Mouse (Mus musculus) stomach, embryonic 15.5 days (tissue): ENCODE measurements around the gene Egflam. TPM values are rescaled to one million over a fixed set of nuclear protein-coding genes. Genes with fewer than 3 reads are reported as not detected.

Source experiments
- ATAC-seq: fragments of 200-750 bp; cut with Nextera tagmentation; 2 replicates; pipeline ENCODE4 v1.8.0; 2017; ENCODE audit warnings: low read depth, moderate number of reproducible peaks, moderate TSS enrichment; ENCODE audit not compliant: insufficient read depth, low FRiP score
- H3K27ac ChIP-seq: fragments of 300-500 bp; sonication (generic); 2 replicates; pipeline ENCODE4 v1.5.1; 2015; ENCODE audit warnings: mild to moderate bottlenecking, inconsistent platforms
- H3K27me3 ChIP-seq: fragments of 300-500 bp; sonication (generic); replicated peaks from 2 replicates; pipeline ENCODE4 v1.6.1; 2015; ENCODE audit warnings: inconsistent platforms
- H3K36me3 ChIP-seq: fragments of 300-500 bp; sonication (generic); 2 replicates; pipeline ENCODE4 v1.6.1; 2015; ENCODE audit warnings: inconsistent platforms
- H3K4me1 ChIP-seq: fragments of 300-500 bp; sonication (generic); 2 replicates; pipeline ENCODE4 v1.6.1; 2015; ENCODE audit warnings: inconsistent platforms
- H3K4me2 ChIP-seq: fragments of 300-500 bp; sonication (generic); 2 replicates; pipeline ENCODE4 v1.6.1; 2015; ENCODE audit warnings: mild to moderate bottlenecking, inconsistent platforms
- H3K4me3 ChIP-seq: fragments of 300-500 bp; sonication (generic); replicated peaks from 2 replicates; pipeline ENCODE4 v1.5.1; 2015; ENCODE audit warnings: inconsistent platforms
- H3K9ac ChIP-seq: fragments of 300-500 bp; sonication (generic); 2 replicates; pipeline ENCODE4 v1.6.1; 2015; ENCODE audit warnings: inconsistent platforms
- H3K9me3 ChIP-seq: fragments of 300-500 bp; sonication (generic); 2 replicates; pipeline ENCODE4 v1.6.1; 2016; ENCODE audit warnings: inconsistent platforms
- WGBS: fragments of 180-500 bp; shearing (Covaris S2); methylation state at CpG from one replicate; pipeline ENCODE4 v1.1.7; 2015; 5-methylcytosine and 5-hydroxymethylcytosine counted together
- polyA plus RNA-seq: library from polyadenylated mRNA; unstranded; fragments of >200 nt; fragmentation: Nextera tagmentation; extraction: Ambion mirVana; gene quantifications from 2 replicates; pipeline ENCODE4 v1.2.1, GENCODE M21; 2015

Egflam gene
- polyA plus RNA-seq, 1 experiment from 2014 or later: 19.0 TPM

DNA sequence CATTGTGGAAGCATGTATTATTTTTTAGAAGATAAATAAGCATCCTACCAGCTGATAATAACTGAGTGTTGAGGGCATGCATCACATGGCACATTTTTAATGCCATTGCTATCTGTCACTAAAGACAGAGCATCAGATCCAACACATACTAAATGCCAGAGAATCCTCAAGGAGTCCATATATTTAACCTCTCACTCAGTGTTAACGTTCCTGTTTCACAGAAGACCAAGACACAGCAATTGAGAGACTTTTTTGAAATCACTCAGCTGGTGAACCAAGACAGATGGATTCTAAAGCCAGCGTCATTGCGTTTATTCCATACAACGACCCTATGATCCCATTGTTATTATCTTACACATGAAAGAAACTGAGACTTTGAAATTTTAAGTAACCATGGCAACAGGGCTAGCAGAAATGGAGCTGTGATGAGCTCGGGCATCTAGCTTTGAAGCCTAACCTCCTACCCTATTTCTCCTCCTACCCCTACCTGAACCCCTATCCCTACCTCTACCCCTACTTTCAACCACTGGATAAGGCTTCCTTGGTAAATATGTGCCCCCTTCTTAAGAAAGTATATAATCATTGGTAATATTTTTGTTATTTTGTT lies 57.4 kb downstream of the Egflam start:
- ATAC-seq: no peak
- Histone ChIP-seq H3K27ac (no peak overlapping the region), H3K27me3 (no peaks in the 10 kb centered on the region), H3K4me3 (no peak overlapping the region), H3K9ac (no peak overlapping the region), H3K4me1 (no peaks in the 10 kb centered on the region), H3K9me3 (no peaks in the 10 kb centered on the region), H3K4me2 (no peak overlapping the region), H3K36me3 (no peaks in the 10 kb centered on the region)
- 42% methylated on average over 5 of the region's 5 CpGs for WGBS

- no peak for ATAC-seq
- Histone ChIP-seq H3K27ac (no peak overlapping the region), H3K27me3 (no peaks in the 10 kb centered on the region), H3K4me1 (no peaks in the 10 kb centered on the region), H3K4me2 (no peak overlapping the region), H3K36me3 (no peaks in the 10 kb centered on the region), H3K9me3 (no peaks in the 10 kb centered on the region), H3K9ac (no peak overlapping the region), H3K4me3 (no peak overlapping the region)
- 83% methylated on average over 11 of the region's 11 CpGs for WGBS
Observed at GRCm38 (mm10) chr15:7334517-7335298, 63.5 kb downstream of the Egflam start.

DNA sequence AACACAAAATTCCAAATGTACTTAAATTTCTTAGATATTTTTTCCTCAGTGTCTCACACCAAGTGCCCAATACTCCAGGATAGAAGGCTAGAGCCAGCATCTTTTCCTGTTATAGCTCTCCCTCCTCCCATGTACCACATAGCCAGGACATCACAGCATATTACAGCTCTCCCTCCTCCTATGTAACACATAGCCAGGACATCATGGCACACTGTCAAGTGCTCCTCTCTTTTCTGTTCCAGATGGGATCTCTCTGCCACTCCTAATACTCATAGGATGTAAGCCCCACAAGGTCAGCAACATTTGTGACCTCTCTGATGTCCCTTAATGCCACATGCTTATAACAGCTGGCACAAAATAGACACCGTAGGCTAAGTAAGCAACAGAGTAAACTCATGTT lies 65.3 kb downstream of the Egflam start:
- H3K4me1 ChIP-seq: no peaks in the 10 kb centered on the region
- no peaks in the 10 kb centered on the region for H3K36me3 ChIP-seq
- 86% methylated on average over 1 of the region's 1 CpGs for WGBS
- no peak for ATAC-seq
- no peaks in the 10 kb centered on the region for H3K27me3 ChIP-seq
- no peaks in the 10 kb centered on the region for H3K9me3 ChIP-seq
- H3K4me3 ChIP-seq: no peak overlapping the region
- H3K9ac ChIP-seq: no peak overlapping the region
- no peak overlapping the region for H3K4me2 ChIP-seq
- H3K27ac ChIP-seq: no peak overlapping the region

DNA sequence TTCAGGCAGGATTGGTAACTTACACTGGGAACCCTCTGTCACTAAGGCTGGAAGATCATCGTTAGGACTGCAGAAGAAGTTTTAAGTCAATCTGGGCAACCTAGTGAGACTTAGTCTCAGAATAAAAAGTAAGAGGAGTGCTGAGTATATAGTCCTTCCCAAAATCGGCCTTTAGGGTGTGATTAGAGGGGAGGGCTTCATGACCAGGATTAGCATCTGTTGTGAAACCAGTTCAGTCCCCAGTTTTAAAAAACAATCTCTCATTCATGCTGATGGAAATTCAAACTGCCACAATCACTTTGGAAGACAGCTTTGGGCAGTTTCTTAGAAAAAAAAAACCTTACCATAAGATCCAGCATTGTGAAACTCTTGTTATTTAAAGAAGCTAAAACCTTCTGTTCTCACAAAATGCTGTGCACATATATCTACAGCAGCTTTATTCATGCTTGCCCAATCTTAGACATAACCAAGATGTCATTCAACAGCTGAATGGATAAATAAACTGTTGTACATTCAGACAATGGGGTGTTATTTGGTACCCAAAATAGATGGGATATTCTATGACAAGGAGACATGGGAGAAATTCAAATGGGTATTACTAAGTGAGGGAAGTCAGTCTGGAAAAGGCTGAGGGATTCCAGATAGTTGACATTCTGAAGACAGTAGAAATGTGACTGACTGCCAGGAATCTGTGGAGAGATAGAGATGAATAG lies 75.4 kb downstream of the Egflam start:
- 77% methylated on average over 2 of the region's 2 CpGs for WGBS
- no peak overlapping the region for H3K4me3 ChIP-seq
- no peak overlapping the region for H3K4me2 ChIP-seq
- no peaks in the 10 kb centered on the region for H3K4me1 ChIP-seq
- H3K27ac ChIP-seq: no peak overlapping the region
- H3K9ac ChIP-seq: no peak overlapping the region
- no peaks in the 10 kb centered on the region for H3K36me3 ChIP-seq
- ATAC-seq: no peak
- H3K27me3 ChIP-seq: no peaks in the 10 kb centered on the region
- H3K9me3 ChIP-seq: no peaks in the 10 kb centered on the region

DNA sequence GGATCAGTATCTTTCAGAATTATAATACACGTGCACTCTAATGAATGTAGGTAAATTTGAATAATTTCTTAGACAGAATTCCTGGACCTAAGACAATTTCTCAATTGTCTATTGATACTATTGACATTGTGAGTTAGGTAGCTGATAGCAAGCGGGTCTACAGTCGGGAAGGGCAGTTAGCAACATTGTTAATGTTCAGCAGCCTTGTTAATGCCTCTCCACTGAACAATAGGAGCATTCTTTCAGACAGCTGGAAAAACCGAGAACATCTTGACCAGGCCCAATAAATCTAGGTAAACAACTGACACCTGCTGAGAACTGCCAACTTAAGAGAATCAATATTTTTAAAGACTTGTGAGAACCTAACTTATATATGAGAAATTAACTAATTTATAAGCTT lies 77.3 kb downstream of the Egflam start:
- no peak overlapping the region for H3K4me3 ChIP-seq
- H3K9me3 ChIP-seq: no peaks in the 10 kb centered on the region
- H3K4me2 ChIP-seq: no peak overlapping the region
- no peaks in the 10 kb centered on the region for H3K36me3 ChIP-seq
- H3K27me3 ChIP-seq: no peaks in the 10 kb centered on the region
- H3K4me1 ChIP-seq: no peaks in the 10 kb centered on the region
- ATAC-seq: no peak
- WGBS: 64% methylated on average over 4 of the region's 4 CpGs
- H3K27ac ChIP-seq: no peak overlapping the region
- no peak overlapping the region for H3K9ac ChIP-seq

- H3K36me3 ChIP-seq: no peaks in the 10 kb centered on the region
- no peaks in the 10 kb centered on the region for H3K4me1 ChIP-seq
- no peak overlapping the region for H3K27ac ChIP-seq
- no peaks in the 10 kb centered on the region for H3K9me3 ChIP-seq
- no peak overlapping the region for H3K4me3 ChIP-seq
- H3K9ac ChIP-seq: no peak overlapping the region
- WGBS: 50% methylated on average over 9 of the region's 9 CpGs
- peak; percentile 31; the same call in 1 of the 2 replicates for ATAC-seq
- H3K4me2 ChIP-seq: no peak overlapping the region
- no peaks in the 10 kb centered on the region for H3K27me3 ChIP-seq
Observed at GRCm38 (mm10) chr15:7315539-7315938, 82.7 kb downstream of the Egflam start.

DNA sequence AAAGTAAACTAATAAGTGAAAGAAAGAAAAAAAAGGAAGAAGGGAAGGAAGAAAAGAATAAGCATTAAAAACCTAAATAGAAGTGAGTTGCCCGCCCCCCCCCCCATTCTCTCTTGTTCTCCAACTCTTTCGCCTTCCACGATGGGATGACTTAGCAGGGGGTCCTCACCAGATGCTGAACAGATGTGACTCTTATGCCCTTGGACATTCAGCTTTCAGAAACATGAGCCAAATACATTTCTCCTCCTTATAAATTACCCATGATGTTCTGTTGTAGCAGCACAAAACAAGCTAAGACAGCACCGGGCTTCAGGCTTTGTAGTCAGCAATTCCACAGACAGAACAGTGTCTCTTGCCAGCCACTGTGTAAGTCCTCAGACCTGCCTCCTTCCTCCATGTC lies 89.5 kb downstream of the Egflam start:
- Histone ChIP-seq H3K9me3 (no peaks in the 10 kb centered on the region), H3K4me2 (no peak overlapping the region), H3K4me3 (no peak overlapping the region), H3K4me1 (no peaks in the 10 kb centered on the region), H3K27me3 (no peaks in the 10 kb centered on the region), H3K27ac (no peak overlapping the region), H3K36me3 (no peaks in the 10 kb centered on the region), H3K9ac (no peak overlapping the region)
- ATAC-seq: no peak
- 64% methylated on average over 4 of the region's 4 CpGs for WGBS

DNA sequence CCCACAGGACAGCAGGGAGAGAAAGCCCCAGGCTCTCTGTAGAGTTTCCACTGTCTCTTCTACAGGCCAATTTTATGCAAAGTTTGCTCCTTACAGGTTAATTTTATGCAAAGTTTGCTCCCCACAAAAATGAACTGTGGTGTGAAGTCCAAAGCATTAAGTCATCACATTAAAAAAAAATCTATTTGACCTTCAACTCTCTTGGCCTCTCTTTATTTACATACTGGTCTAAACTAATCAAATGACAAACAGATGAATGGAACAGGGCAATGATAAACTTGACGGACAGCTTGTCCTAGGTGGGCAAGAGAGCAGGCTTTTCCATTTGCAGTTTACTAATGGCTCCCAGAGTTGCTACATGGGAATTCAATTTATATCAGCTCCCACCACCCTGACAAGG lies 98.3 kb downstream of the Egflam start:
- no peak overlapping the region for H3K9ac ChIP-seq
- no peaks in the 10 kb centered on the region for H3K36me3 ChIP-seq
- WGBS: 70% methylated on average over 1 of the region's 1 CpGs
- H3K4me2 ChIP-seq: no peak overlapping the region
- ATAC-seq: no peak
- H3K27me3 ChIP-seq: no peaks in the 10 kb centered on the region
- H3K4me1 ChIP-seq: no peaks in the 10 kb centered on the region
- H3K9me3 ChIP-seq: no peaks in the 10 kb centered on the region
- no peak overlapping the region for H3K27ac ChIP-seq
- no peak overlapping the region for H3K4me3 ChIP-seq

DNA sequence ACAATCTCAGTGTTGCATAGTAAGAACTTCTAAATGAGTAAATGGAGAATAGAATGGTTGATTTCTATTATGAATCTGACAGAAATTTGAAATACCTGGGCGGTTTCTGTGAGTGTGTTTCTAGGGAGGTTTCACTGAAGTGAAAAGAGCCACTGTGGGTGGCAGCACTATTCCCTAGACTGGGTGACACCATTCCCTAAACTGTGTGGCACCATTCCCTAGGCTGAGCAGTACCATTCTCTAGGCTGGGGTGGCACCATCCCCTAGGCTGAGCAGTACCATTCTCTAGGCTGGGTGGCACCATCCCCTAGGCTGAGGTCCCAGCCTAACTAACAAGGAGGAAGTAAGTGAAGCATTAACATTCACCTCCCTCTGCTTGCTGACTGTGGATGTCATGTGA lies 103.0 kb downstream of the Egflam start:
- H3K9me3 ChIP-seq: no peaks in the 10 kb centered on the region
- no peak for ATAC-seq
- 89% methylated on average over 1 of the region's 1 CpGs for WGBS
- no peak overlapping the region for H3K9ac ChIP-seq
- H3K4me1 ChIP-seq: no peaks in the 10 kb centered on the region
- H3K4me2 ChIP-seq: no peak overlapping the region
- H3K36me3 ChIP-seq: no peaks in the 10 kb centered on the region
- H3K27ac ChIP-seq: no peak overlapping the region
- H3K4me3 ChIP-seq: no peak overlapping the region
- no peaks in the 10 kb centered on the region for H3K27me3 ChIP-seq

DNA sequence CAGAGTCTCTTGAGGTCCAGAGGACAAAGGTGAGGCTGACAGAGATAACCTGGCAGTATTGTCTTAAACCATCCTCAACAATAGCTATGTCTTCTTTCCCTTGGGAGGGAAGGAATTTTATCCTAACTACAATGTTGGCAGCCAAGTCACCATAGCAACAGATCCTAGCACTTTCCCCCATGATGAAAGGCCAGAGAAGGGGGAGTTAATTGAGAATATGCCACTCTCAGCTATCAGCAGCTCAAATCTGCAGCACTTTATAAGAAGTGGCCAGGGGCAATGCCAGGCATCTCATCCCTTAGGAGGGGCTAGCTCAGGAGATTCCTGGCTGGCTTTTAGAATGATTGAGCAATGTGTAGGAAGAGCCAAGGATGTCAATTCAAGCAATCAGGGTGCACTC lies 105.3 kb downstream of the Egflam start:
- Histone ChIP-seq H3K36me3 (no peaks in the 10 kb centered on the region), H3K9me3 (no peaks in the 10 kb centered on the region), H3K9ac (no peak overlapping the region), H3K4me3 (no peak overlapping the region), H3K4me1 (0 out of 2 replicates have a peak, but pooled peaks cover 6% of the 10 kb centered on the region), H3K4me2 (no peak overlapping the region), H3K27ac (no peak overlapping the region), H3K27me3 (no peaks in the 10 kb centered on the region)
- ATAC-seq: no peak

GRCm38 (mm10) chr15:7290003-7290402 lies 108.2 kb downstream of the Egflam start:
- Histone ChIP-seq H3K4me1 (0 out of 2 replicates have a peak, but pooled peaks cover 6% of the 10 kb centered on the region), H3K4me3 (no peak overlapping the region), H3K27me3 (no peaks in the 10 kb centered on the region), H3K9ac (no peak overlapping the region), H3K4me2 (no peak overlapping the region), H3K36me3 (no peaks in the 10 kb centered on the region), H3K9me3 (no peaks in the 10 kb centered on the region), H3K27ac (no peak overlapping the region)
- WGBS: 81% methylated on average over 4 of the region's 4 CpGs
- ATAC-seq: no peak

- no peak overlapping the region for H3K4me3 ChIP-seq
- 0 out of 2 replicates have a peak, but pooled peaks cover 6% of the 10 kb centered on the region for H3K4me1 ChIP-seq
- no peaks in the 10 kb centered on the region for H3K27me3 ChIP-seq
- no peaks in the 10 kb centered on the region for H3K36me3 ChIP-seq
- no peak overlapping the region for H3K4me2 ChIP-seq
- H3K27ac ChIP-seq: no peak overlapping the region
- no peaks in the 10 kb centered on the region for H3K9me3 ChIP-seq
- no peak overlapping the region for H3K9ac ChIP-seq
- no peak for ATAC-seq
- 60% methylated on average over 14 of the region's 14 CpGs for WGBS
Observed at GRCm38 (mm10) chr15:7289516-7289915, 108.7 kb downstream of the Egflam start.
